Comparison of ENCODE assay signal across 23 mouse cellular contexts in genomic region chr2:105459512-105459911, GRCm38 (mm10).
DNase-seq lines count a peak whose midpoint lies in the region; ATAC-seq and TF ChIP-seq lines count a peak whose summit lies in the region.
"Had no signal": no experiment of that assay in that cellular context is flagged by ENCODE, and none has a peak within 500 bp of the region (broad histone marks: within the 10 kb centered on the region; RNA-seq: fewer than 3 reads in every experiment).

No protein-coding gene starts in this region.

- no peaks in the 10 kb centered on the region for H3K9me3 ChIP-seq in lung, embryonic 15.5 days
- H3K9me3 ChIP-seq in CH12.LX (replicated peaks; ENCODE audit: low read length), result no peaks in the 10 kb centered on the region
- H3K9me3 ChIP-seq: embryonic facial prominence, embryonic 10.5 days; embryonic facial prominence, embryonic 12.5 days; forebrain, embryonic 13.5 days; forebrain, embryonic 15.5 days had no signal

- H3K4me2 ChIP-seq in lung, embryonic 15.5 days, result no peak overlapping the region
- H3K4me2 ChIP-seq in CH12.LX (ENCODE audit: insufficient read depth, low read depth, poor library complexity, severe bottlenecking), result no peak overlapping the region
- H3K4me2 ChIP-seq: embryonic facial prominence, embryonic 12.5 days; forebrain, embryonic 13.5 days; forebrain, embryonic 15.5 days had no signal

- H3K4me3 ChIP-seq in lung, embryonic 15.5 days, result no peak overlapping the region
- H3K4me3 ChIP-seq in lung, adult 2 months (replicated peaks; ENCODE audit: extremely low read depth, low read depth, low read length), result no peak overlapping the region
- no peak overlapping the region for H3K4me3 ChIP-seq in CH12.LX (replicated peaks in 1 of 3; ENCODE audit: low read depth in 2 of 3, low read length in 2 of 3, poor library complexity in 1 of 3)
- H3K4me3 ChIP-seq: embryonic facial prominence, embryonic 10.5 days; embryonic facial prominence, embryonic 12.5 days; forebrain, embryonic 13.5 days; forebrain, embryonic 15.5 days had no signal

- in situ Hi-C loops in CH12.LX (cut with MboI; ENCODE audit: low pct_ligation_motif_present, low pct_unique_long_range_greater_than_20kb, low sequenced_read_pairs), result no loop called here

- no peaks in the 10 kb centered on the region for H3K36me3 ChIP-seq in lung, embryonic 15.5 days
- H3K36me3 ChIP-seq in CH12.LX (replicated peaks in 1 of 2; ENCODE audit: control insufficient read depth in 1 of 2, insufficient read depth in 1 of 2, low read length in 1 of 2), result no peaks in the 10 kb centered on the region
- H3K36me3 ChIP-seq: embryonic facial prominence, embryonic 10.5 days; embryonic facial prominence, embryonic 12.5 days; forebrain, embryonic 15.5 days had no signal

- peak; percentile 23 for DNase-seq in heart, adult 11 months
- DNase-seq in heart, postnatal 14 days, result no peak
- DNase-seq in lung, adult 2 months, result no peak
- DNase-seq in CH12.LX (ENCODE audit: extremely low read depth), result peak; percentile 37
- no peak for DNase-seq in layer of hippocampus, adult 9-11 months
- DNase-seq: adrenal gland, adult 8-10 months; adrenal gland, postnatal 14 days; adrenal gland, postnatal 36 days; B cell, adult 2 months; cerebellum, adult 11-12 months; cerebellum, adult 2 months; cerebellum, adult 9-10 months; cerebellum, postnatal 10 days; cerebellum, postnatal 25 days; forebrain, postnatal 0 days had no signal

- peak; percentile 46; the same call in 1 of the 2 replicates for ATAC-seq in lung, embryonic 15.5 days (ENCODE audit: borderline replicate concordance, extremely low read depth, low FRiP score, low TSS enrichment)
- ATAC-seq: activated CD4-positive, CD25-positive, alpha-beta regulatory T cell, adult 4 months; CD4-positive, CD25-positive, alpha-beta regulatory T cell, adult 4 months; forebrain, embryonic 13.5 days; forebrain, embryonic 15.5 days; forebrain, postnatal 0 days; Patski had no signal

- TF ChIP-seq POLR2A in lung, adult 2 months (IDR thresholded peaks at IDR 0.05; ENCODE audit: borderline replicate concordance, extremely low read depth, low read depth, low read length), result no peak
- no peak for TF ChIP-seq POLR2A in CH12.LX (IDR thresholded peaks at IDR 0.05; ENCODE audit: low read depth, low read length)

- no peak; the same call in 1 of the 2 replicates for TF ChIP-seq EP300 in CH12.LX (IDR thresholded peaks at IDR 0.05; ENCODE audit: low read length)

- no peak for TF ChIP-seq RAD21 in CH12.LX (IDR thresholded peaks at IDR 0.05; ENCODE audit: low read depth, low read length)

- no peak for TF ChIP-seq CTCF in lung, adult 2 months (IDR thresholded peaks at IDR 0.05; ENCODE audit: insufficient read depth, low read length)
- no peak for TF ChIP-seq CTCF in CH12.LX (conservative IDR thresholded peaks at IDR 0.05 in 1 of 2, IDR thresholded peaks at IDR 0.05 in 1 of 2; ENCODE audit: low read depth in 2 of 2, low read length in 2 of 2)

- dilution Hi-C loops in CH12.LX (cut with MboI; ENCODE audit: extremely low pct_ligation_motif_present, extremely low pct_unique_long_range_greater_than_20kb, low sequenced_read_pairs), result no loop called here

- 47% methylated on average over 9 of the region's 9 CpGs for WGBS in lung, embryonic 15.5 days
- WGBS in lung, adult 2 months, result 60% methylated on average over 9 of the region's 9 CpGs

- intact Hi-C loops in heart, postnatal 14 days (cut with DNase I), result no loop called here

- no peak overlapping the region for H3K27ac ChIP-seq in lung, embryonic 15.5 days
- H3K27ac ChIP-seq in CH12.LX (ENCODE audit: insufficient read depth, low read depth), result no peak overlapping the region
- H3K27ac ChIP-seq: embryonic facial prominence, embryonic 10.5 days; embryonic facial prominence, embryonic 12.5 days; forebrain, embryonic 13.5 days; forebrain, embryonic 15.5 days had no signal

- H3K9ac ChIP-seq in lung, embryonic 15.5 days, result no peak overlapping the region
- H3K9ac ChIP-seq in CH12.LX (ENCODE audit: insufficient read depth, low read depth), result no peak overlapping the region
- H3K9ac ChIP-seq: embryonic facial prominence, embryonic 12.5 days; forebrain, embryonic 13.5 days; forebrain, embryonic 15.5 days; forebrain, postnatal 0 days had no signal

- no peaks in the 10 kb centered on the region for H3K79me2 ChIP-seq in CH12.LX (replicated peaks; ENCODE audit: control insufficient read depth, extremely low read depth, insufficient read depth, poor library complexity, severe bottlenecking)

- no peaks in the 10 kb centered on the region for H3K27me3 ChIP-seq in lung, embryonic 15.5 days
- H3K27me3 ChIP-seq in CH12.LX (replicated peaks), result no peaks in the 10 kb centered on the region
- H3K27me3 ChIP-seq: embryonic facial prominence, embryonic 12.5 days; forebrain, embryonic 13.5 days; forebrain, embryonic 15.5 days; Patski had no signal

- H3K4me1 ChIP-seq in lung, embryonic 15.5 days, result no peaks in the 10 kb centered on the region
- no peaks in the 10 kb centered on the region for H3K4me1 ChIP-seq in lung, adult 2 months (ENCODE audit: control insufficient read depth, insufficient read depth, low read length)
- peaks cover 4 to 26% of the 10 kb centered on the region in 2 experiments; a peak in 3 of 4 replicates for H3K4me1 ChIP-seq in CH12.LX (ENCODE audit: control insufficient read depth in 1 of 2, insufficient read depth in 2 of 2)
- H3K4me1 ChIP-seq: embryonic facial prominence, embryonic 10.5 days; forebrain, embryonic 13.5 days; forebrain, embryonic 15.5 days had no signal

TF ChIP-seq in CH12.LX, 34 proteins besides CTCF, POLR2A, EP300 and RAD21:
- TF ChIP-seq MAZ (IDR thresholded peaks at IDR 0.05; ENCODE audit: low read depth, low read length) (no peak), ELF1 (IDR thresholded peaks at IDR 0.05; ENCODE audit: low read depth, low read length) (no peak), USF2 (conservative IDR thresholded peaks at IDR 0.05; ENCODE audit: low read depth, low read length) (no peak), CHD2 (IDR thresholded peaks at IDR 0.05; ENCODE audit: low read length) (no peak), ETS1 (conservative IDR thresholded peaks at IDR 0.05; ENCODE audit: low read depth, low read length) (peak; percentile 48), IRF4 (IDR thresholded peaks at IDR 0.05; ENCODE audit: low read depth, low read length) (0 out of 2 replicates have a peak, but pooled peaks have one; percentile 17), NRF1 (IDR thresholded peaks at IDR 0.05; ENCODE audit: low read depth, low read length) (no peak), ZNF384 (IDR thresholded peaks at IDR 0.05; ENCODE audit: low read depth, low read length) (no peak), POLR2AphosphoS2 (IDR thresholded peaks at IDR 0.05; ENCODE audit: low read depth, low read length) (no peak), MAFK (IDR thresholded peaks at IDR 0.05; ENCODE audit: insufficient replicate concordance, low read length) (no peak), UBTF (IDR thresholded peaks at IDR 0.05; ENCODE audit: low read depth, low read length) (0 out of 2 replicates have a peak, but pooled peaks have one; percentile 32), E2F4 (IDR thresholded peaks at IDR 0.05; ENCODE audit: insufficient replicate concordance, low read depth, low read length) (no peak), JUND (conservative IDR thresholded peaks at IDR 0.05; ENCODE audit: low read depth, low read length) (no peak), GABPA (IDR thresholded peaks at IDR 0.05; ENCODE audit: insufficient replicate concordance, low read depth, low read length) (no peak), CHD1 (IDR thresholded peaks at IDR 0.05; ENCODE audit: low read depth, low read length) (no peak), MAX (IDR thresholded peaks at IDR 0.05; ENCODE audit: low read length) (no peak), SIN3A (IDR thresholded peaks at IDR 0.05; ENCODE audit: low read length) (no peak), KAT2A (IDR thresholded peaks at IDR 0.05; ENCODE audit: insufficient replicate concordance, low read length) (no peak), TCF12 (IDR thresholded peaks at IDR 0.05; ENCODE audit: low read depth, low read length) (no peak), RCOR1 (conservative IDR thresholded peaks at IDR 0.05; ENCODE audit: low read depth, low read length) (no peak), JUN (IDR thresholded peaks at IDR 0.05; ENCODE audit: insufficient read depth, low read depth, low read length) (no peak), MXI1 (IDR thresholded peaks at IDR 0.05; ENCODE audit: low read depth, low read length) (no peak), MEF2A (IDR thresholded peaks at IDR 0.05; ENCODE audit: borderline replicate concordance, low read depth, low read length) (no peak), PAX5 (IDR thresholded peaks at IDR 0.05; ENCODE audit: low read length) (no peak), BHLHE40 (IDR thresholded peaks at IDR 0.05; ENCODE audit: low read depth, low read length) (peak; percentile 74), ZMIZ1 (IDR thresholded peaks at IDR 0.05; ENCODE audit: low read depth, low read length) (no peak)

Comparison
In these comparisons a context has a peak if more than half of its experiments do, and no peak if none do; other contexts are left out.
1. DNase-seq: peak in heart, adult 11 months (single experiment) and CH12.LX (single experiment); none in heart, postnatal 14 days (0 of 2), lung, adult 2 months (single experiment) and layer of hippocampus, adult 9-11 months (single experiment).